Mouse (Mus musculus): ENCODE data around the gene Appbp2.

DNA sequence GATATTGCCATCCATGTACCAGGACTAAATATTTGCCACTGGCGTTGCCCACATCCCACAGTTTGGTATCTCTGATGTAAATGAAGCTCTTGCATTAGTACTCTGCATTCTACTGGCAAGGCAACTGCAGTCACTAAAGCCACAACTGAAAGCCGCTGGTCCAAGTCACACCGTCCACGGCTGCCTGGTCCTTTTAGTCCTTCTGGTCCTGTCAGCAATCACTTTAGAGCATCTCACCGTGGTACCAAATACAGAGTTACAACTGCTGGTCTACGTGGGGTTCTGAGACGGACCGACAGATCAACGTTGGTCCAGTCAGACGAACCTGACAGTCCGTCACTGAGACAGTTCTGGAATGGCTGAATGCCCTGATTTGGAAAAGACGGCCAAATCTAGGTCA lies 44.2 kb downstream of the Appbp2 start:
- TF ChIP-seq CTCF (IDR thresholded peaks at IDR 0.05; ENCODE audit: low read depth, low read length), result no peak
- TF ChIP-seq GATA1 (IDR thresholded peaks at IDR 0.05; ENCODE audit: borderline replicate concordance, low read length), result no peak
